Mouse (Mus musculus) MEL (cell line): Measurements from ENCODE around the gene Abhd11. TPM values are rescaled to one million over a fixed set of nuclear protein-coding genes. Genes with fewer than 3 reads are reported as not detected.

Experiments
- DNase-seq: peaks from one replicate; pipeline ENCODE4 v3.0.0; 2011; ENCODE audit warnings: low read depth, low spot score
- H3K27ac ChIP-seq: 2 replicates; pipeline ENCODE4 v1.5.1; 2012; ENCODE audit warnings: low read depth, mild to moderate bottlenecking, control low read depth, low read length, moderate library complexity; ENCODE audit not compliant: control insufficient read depth
- H3K27me3 ChIP-seq, 2 experiments: fragments of 150-350 bp in 1 of 2; sonication (generic) in 1 of 2; 2 replicates each; pipeline ENCODE4 v1.6.1; 2012; ENCODE audit warnings: low read length in 2 of 2, mild to moderate bottlenecking in 2 of 2, improper control_type of control experiment in 1 of 2, moderate library complexity in 1 of 2; ENCODE audit not compliant: insufficient read depth in 2 of 2, control insufficient read depth in 1 of 2
- H3K36me3 ChIP-seq, 2 experiments: 2 replicates each; pipeline ENCODE4 v1.6.1; 2012 to 2014; ENCODE audit warnings: low read length in 2 of 2, improper control_type of control experiment in 1 of 2, inconsistent platforms in 1 of 2, mild to moderate bottlenecking in 1 of 2; ENCODE audit not compliant: insufficient read depth in 2 of 2, control insufficient read depth in 1 of 2
- H3K4me1 ChIP-seq, 2 experiments: fragments of 150-350 bp in 1 of 2; sonication (generic) in 1 of 2; 2 replicates each; pipeline ENCODE4 v1.6.1; 2012; ENCODE audit warnings: low read length in 2 of 2, improper control_type of control experiment in 1 of 2, mild to moderate bottlenecking in 1 of 2; ENCODE audit not compliant: insufficient read depth in 2 of 2, control insufficient read depth in 1 of 2
- H3K4me3 ChIP-seq, 2 experiments: fragments of 150-350 bp in 1 of 2; sonication (generic) in 1 of 2; 2 replicates each; pipeline ENCODE4 v1.5.1; 2012; ENCODE audit warnings: low read depth in 2 of 2, low read length in 2 of 2, mild to moderate bottlenecking in 2 of 2, moderate library complexity in 2 of 2, control low read depth in 1 of 2, improper control_type of control experiment in 1 of 2; ENCODE audit not compliant: control insufficient read depth in 1 of 2, insufficient read depth in 1 of 2
- H3K79me2 ChIP-seq: 2 replicates; pipeline ENCODE4 v1.6.1; 2012; ENCODE audit warnings: mild to moderate bottlenecking, low read length, moderate library complexity; ENCODE audit not compliant: control insufficient read depth, poor library complexity, insufficient read depth
- H3K9ac ChIP-seq: 2 replicates; pipeline ENCODE4 v1.6.1; 2012; ENCODE audit warnings: low read depth, mild to moderate bottlenecking, control low read depth, low read length, moderate library complexity; ENCODE audit not compliant: control insufficient read depth, poor library complexity, severe bottlenecking
- H3K9me3 ChIP-seq: fragments of 150-350 bp; sonication (generic); replicated peaks from 2 replicates; pipeline ENCODE4 v1.6.1; 2012; ENCODE audit warnings: mild to moderate bottlenecking, low read length, improper control_type of control experiment, moderate library complexity; ENCODE audit not compliant: insufficient read depth
- BHLHE40 ChIP-seq: IDR thresholded peaks from 2 replicates; pipeline ENCODE4 v1.6.1; 2012; ENCODE audit warnings: low read depth, mild to moderate bottlenecking, inconsistent platforms, low read length, improper control_type of control experiment, borderline replicate concordance
- CHD1 ChIP-seq: IDR thresholded peaks from 2 replicates; pipeline ENCODE4 v1.6.1; 2012; ENCODE audit warnings: low read depth, mild to moderate bottlenecking, inconsistent platforms, low read length, improper control_type of control experiment
- CHD2 ChIP-seq: IDR thresholded peaks from 2 replicates; pipeline ENCODE4 v1.6.1; 2011; ENCODE audit warnings: low read length, improper control_type of control experiment
- CTCF ChIP-seq, 3 experiments: IDR thresholded peaks in 2 of 3; conservative IDR thresholded peaks in 1 of 3; 2 replicates each; pipeline ENCODE4 v1.5.1; 2011 to 2012; ENCODE audit warnings: low read length in 3 of 3, low read depth in 2 of 3, mild to moderate bottlenecking in 2 of 3, improper control_type of control experiment in 1 of 3, inconsistent platforms in 1 of 3, mixed read lengths in 1 of 3, moderate library complexity in 1 of 3; ENCODE audit not compliant: control insufficient read depth in 1 of 3, insufficient read depth in 1 of 3, poor library complexity in 1 of 3, severe bottlenecking in 1 of 3
- EP300 ChIP-seq, 2 experiments: IDR thresholded peaks; 2 replicates each; pipeline ENCODE4 v1.6.1; 2011; ENCODE audit warnings: improper control_type of control experiment in 2 of 2, low read length in 2 of 2, low read depth in 1 of 2, mild to moderate bottlenecking in 1 of 2
- GABPA ChIP-seq: IDR thresholded peaks from 2 replicates; pipeline ENCODE4 v1.6.1; 2012; ENCODE audit warnings: low read depth, mild to moderate bottlenecking, inconsistent platforms, low read length, improper control_type of control experiment, moderate library complexity
- GATA1 ChIP-seq: IDR thresholded peaks from 2 replicates; pipeline ENCODE4 v1.6.1; 2011; ENCODE audit warnings: low read depth, low read length, improper control_type of control experiment
- HCFC1 ChIP-seq: IDR thresholded peaks from 2 replicates; pipeline ENCODE4 v1.6.1; 2012; ENCODE audit warnings: low read depth, mild to moderate bottlenecking, inconsistent platforms, low read length, improper control_type of control experiment, moderate library complexity
- JUND ChIP-seq: IDR thresholded peaks from 2 replicates; pipeline ENCODE4 v1.6.1; 2011; ENCODE audit warnings: low read depth, mild to moderate bottlenecking, improper control_type of control experiment, low read length
- MAFK ChIP-seq: IDR thresholded peaks from 2 replicates; pipeline ENCODE4 v1.6.1; 2011; ENCODE audit warnings: low read depth, mild to moderate bottlenecking, low read length, improper control_type of control experiment, borderline replicate concordance
- MAX ChIP-seq: IDR thresholded peaks from 2 replicates; pipeline ENCODE4 v1.6.1; 2011; ENCODE audit warnings: low read length, improper control_type of control experiment
- MAZ ChIP-seq: IDR thresholded peaks from 2 replicates; pipeline ENCODE4 v1.6.1; 2012; ENCODE audit warnings: low read depth, mild to moderate bottlenecking, inconsistent platforms, low read length, improper control_type of control experiment
- MEF2A ChIP-seq: IDR thresholded peaks from 2 replicates; pipeline ENCODE4 v1.6.1; 2014; ENCODE audit warnings: low read depth, mild to moderate bottlenecking, inconsistent platforms, low read length, improper control_type of control experiment; ENCODE audit not compliant: poor library complexity, insufficient replicate concordance, severe bottlenecking; ENCODE audit errors: extremely low read depth
- MXI1 ChIP-seq: IDR thresholded peaks from 2 replicates; pipeline ENCODE4 v1.6.1; 2011; ENCODE audit warnings: mild to moderate bottlenecking, low read depth, low read length, improper control_type of control experiment
- MYB ChIP-seq: IDR thresholded peaks from 2 replicates; pipeline ENCODE4 v1.6.1; 2011; ENCODE audit warnings: mild to moderate bottlenecking, low read depth, low read length, improper control_type of control experiment
- MYC ChIP-seq: IDR thresholded peaks from 2 replicates; pipeline ENCODE4 v1.6.1; 2011; ENCODE audit warnings: low read depth, mild to moderate bottlenecking, low read length, improper control_type of control experiment, moderate library complexity
- NRF1 ChIP-seq: IDR thresholded peaks from 2 replicates; pipeline ENCODE4 v1.6.1; 2014; ENCODE audit warnings: low read depth, mild to moderate bottlenecking, inconsistent platforms, low read length, improper control_type of control experiment, moderate library complexity; ENCODE audit not compliant: poor library complexity, insufficient read depth, severe bottlenecking
- POLR2A ChIP-seq, 2 experiments: IDR thresholded peaks; 2 replicates each; pipeline ENCODE4 v1.6.1; 2011 to 2012; ENCODE audit warnings: low read length in 2 of 2, mild to moderate bottlenecking in 2 of 2, control low read depth in 1 of 2, improper control_type of control experiment in 1 of 2, low read depth in 1 of 2, moderate library complexity in 1 of 2; ENCODE audit not compliant: control insufficient read depth in 1 of 2, insufficient read depth in 1 of 2, poor library complexity in 1 of 2
- POLR2AphosphoS2 ChIP-seq: IDR thresholded peaks from 2 replicates; pipeline ENCODE4 v1.6.1; 2011; ENCODE audit warnings: low read length, improper control_type of control experiment
- RAD21 ChIP-seq: IDR thresholded peaks from 2 replicates; pipeline ENCODE4 v1.6.1; 2011; ENCODE audit warnings: mild to moderate bottlenecking, low read depth, low read length, improper control_type of control experiment
- RCOR1 ChIP-seq: IDR thresholded peaks from 2 replicates; pipeline ENCODE4 v1.6.1; 2012; ENCODE audit warnings: low read depth, mild to moderate bottlenecking, inconsistent platforms, low read length, improper control_type of control experiment
- SIN3A ChIP-seq: IDR thresholded peaks from 2 replicates; pipeline ENCODE4 v1.6.1; 2012; ENCODE audit warnings: low read length, improper control_type of control experiment, inconsistent platforms
- TAL1 ChIP-seq: IDR thresholded peaks from 2 replicates; pipeline ENCODE4 v1.6.1; 2012; ENCODE audit warnings: mild to moderate bottlenecking, inconsistent platforms, low read length, moderate library complexity, mixed read lengths
- TCF12 ChIP-seq: IDR thresholded peaks from 2 replicates; pipeline ENCODE4 v1.6.1; 2014; ENCODE audit warnings: low read depth, mild to moderate bottlenecking, inconsistent platforms, low read length, improper control_type of control experiment, moderate library complexity
- UBTF ChIP-seq: IDR thresholded peaks from 2 replicates; pipeline ENCODE4 v1.6.1; 2012; ENCODE audit warnings: low read depth, mild to moderate bottlenecking, inconsistent platforms, low read length, improper control_type of control experiment, moderate library complexity, borderline replicate concordance; ENCODE audit not compliant: insufficient read depth
- USF2 ChIP-seq, 2 experiments: IDR thresholded peaks; 2 replicates each; pipeline ENCODE4 v1.6.1; 2011 to 2012; ENCODE audit warnings: improper control_type of control experiment in 2 of 2, low read length in 2 of 2, borderline replicate concordance in 1 of 2, inconsistent platforms in 1 of 2, low read depth in 1 of 2, mild to moderate bottlenecking in 1 of 2; ENCODE audit not compliant: insufficient read depth in 1 of 2
- ZC3H11A ChIP-seq: IDR thresholded peaks from 2 replicates; pipeline ENCODE4 v1.6.1; 2012; ENCODE audit warnings: low read depth, mild to moderate bottlenecking, inconsistent platforms, low read length, improper control_type of control experiment
- ZKSCAN1 ChIP-seq: IDR thresholded peaks from 2 replicates; pipeline ENCODE4 v1.6.1; 2012; ENCODE audit warnings: low read depth, mild to moderate bottlenecking, inconsistent platforms, low read length, improper control_type of control experiment, moderate library complexity
- ZMIZ1 ChIP-seq: IDR thresholded peaks from 2 replicates; pipeline ENCODE4 v1.6.1; 2012; ENCODE audit warnings: low read depth, mild to moderate bottlenecking, inconsistent platforms, low read length, improper control_type of control experiment, moderate library complexity
- ZNF384 ChIP-seq: IDR thresholded peaks from 2 replicates; pipeline ENCODE4 v1.6.1; 2012; ENCODE audit warnings: low read depth, mild to moderate bottlenecking, inconsistent platforms, low read length, improper control_type of control experiment
- polyA plus RNA-seq, 2 experiments: library from polyadenylated mRNA; stranded (reverse) in 1 of 2; unstranded in 1 of 2; fragments of >175 nt in 1 of 2; fragments of >200 nt in 1 of 2; gene quantifications; 2 replicates each; pipeline versions ENCODE4 v1.2.1 to v1.2.4; 2012; ENCODE audit warnings: low replicate concordance in 2 of 2, low read depth in 1 of 2; ENCODE audit not compliant: insufficient read length in 2 of 2, insufficient read depth in 1 of 2, missing spikeins in 1 of 2
- total RNA-seq: library from RNA; depleted of rRNA; stranded (reverse); fragments of 300-350 nt; gene quantifications from 2 replicates; pipeline ENCODE4 v1.2.3, GENCODE M21; 2012

Gene Abhd11
- total and polyA plus RNA-seq, 3 experiments: 51.7 to 55.9 TPM; not detected in 1

DNA sequence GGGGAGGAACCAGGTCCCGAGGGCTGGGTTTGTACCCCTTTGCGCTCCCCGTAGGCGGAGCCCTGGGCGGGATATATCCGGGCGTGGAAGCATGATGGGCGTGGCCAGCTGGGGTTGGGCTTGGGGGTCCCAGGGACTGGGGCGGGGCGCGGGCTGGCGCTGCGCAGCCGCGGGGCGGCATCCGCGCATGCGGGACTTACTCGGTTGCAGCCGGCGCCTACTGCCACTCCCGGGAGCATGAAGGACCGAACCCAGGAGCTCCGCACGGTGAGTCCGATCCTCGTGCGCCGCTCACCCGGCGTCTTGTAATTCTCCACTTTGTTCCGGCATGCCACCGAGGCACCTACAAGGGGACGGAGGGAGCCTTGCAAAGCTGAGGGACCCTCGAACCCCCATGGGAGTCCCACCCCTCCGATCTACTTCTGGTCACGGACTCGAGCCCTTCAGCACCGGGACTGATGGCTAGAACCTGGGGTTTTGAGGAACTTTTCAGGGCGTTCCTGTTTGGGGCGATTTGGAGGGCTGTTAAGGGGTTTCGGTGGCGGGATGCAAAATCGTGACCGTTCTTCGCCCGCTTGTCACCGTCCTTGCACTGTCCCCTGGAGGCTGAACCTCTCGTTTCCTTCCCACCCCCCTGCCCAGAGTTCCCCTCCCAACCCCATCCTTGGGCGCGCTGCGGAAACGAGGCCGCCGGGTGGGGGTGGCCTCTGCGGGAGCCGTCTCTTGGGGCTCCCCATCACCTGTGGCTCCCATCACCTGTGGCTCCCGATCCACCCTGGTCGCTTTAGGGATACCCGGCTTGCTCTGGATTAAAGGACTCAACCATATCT lies 14.6 kb downstream of the Abhd11 start, which contains the start of gene Stx1a (continued):
- TF ChIP-seq NRF1 (peak; percentile 94; the same call in 1 of the 2 replicates), EP300 (IDR thresholded peaks at IDR 0.05; ENCODE audit: low read depth in 1 of 2, low read length in 2 of 2) (no peak)

- no peaks in the 10 kb centered on the region for H3K27me3 ChIP-seq
- peak; percentile 74 for DNase-seq
Measured at GRCm38 (mm10) chr5:135024665-135025224, 15.8 kb downstream of the Abhd11 start.

More at GRCm38 (mm10) chr5:135024665-135025224, 15.8 kb downstream of the Abhd11 start:
- Histone ChIP-seq H3K9ac (no peak overlapping the region), H3K36me3 (peaks cover 0 to 22% of the 10 kb centered on the region in 2 experiments; a peak in 2 of 4 replicates), H3K9me3 (no peaks in the 10 kb centered on the region), H3K4me1 (peaks cover 12 to 36% of the 10 kb centered on the region in 2 experiments), H3K79me2 (peaks cover 2% of the 10 kb centered on the region; the same call in 1 of the 2 replicates), H3K27ac (no peak overlapping the region; the same call in 1 of the 2 replicates), H3K4me3 (no peak overlapping the region)
- TF ChIP-seq ZC3H11A (no peak), CTCF (IDR thresholded peaks at IDR 0.05 in 2 of 3, conservative IDR thresholded peaks at IDR 0.05 in 1 of 3; ENCODE audit: control insufficient read depth in 1 of 3, insufficient read depth in 1 of 3, low read depth in 2 of 3, low read length in 3 of 3, poor library complexity in 1 of 3, severe bottlenecking in 1 of 3) (no peak), MAX (peak; percentile 61), MEF2A (no peak), CHD2 (no peak), NRF1 (no peak), ZMIZ1 (no peak), BHLHE40 (peak; percentile 33; the same call in 1 of the 2 replicates), ZNF384 (peak; percentile 82), EP300 (IDR thresholded peaks at IDR 0.05; ENCODE audit: low read depth in 1 of 2, low read length in 2 of 2) (peak; percentile 16 to 24; a peak in 2 of 4 replicates), GATA1 (no peak; the same call in 1 of the 2 replicates), MXI1 (no peak), UBTF (no peak), USF2 (IDR thresholded peaks at IDR 0.05; ENCODE audit: borderline replicate concordance in 1 of 2, insufficient read depth in 1 of 2, low read depth in 1 of 2, low read length in 2 of 2) (no peak), MYC (0 out of 2 replicates have a peak, but pooled peaks have one; percentile 39), RAD21 (no peak), POLR2A (IDR thresholded peaks at IDR 0.05; ENCODE audit: control insufficient read depth in 1 of 2, insufficient read depth in 1 of 2, low read depth in 1 of 2, low read length in 2 of 2, poor library complexity in 1 of 2) (no peak), JUND (no peak), ZKSCAN1 (peak; percentile 51; the same call in 1 of the 2 replicates), RCOR1 (peak; percentile 44; the same call in 1 of the 2 replicates), SIN3A (peak; percentile 46), CHD1 (no peak), TAL1 (peak; percentile 78), MYB (0 out of 2 replicates have a peak, but pooled peaks have one; percentile 16), POLR2AphosphoS2 (no peak), HCFC1 (no peak), TCF12 (0 out of 2 replicates have a peak, but pooled peaks have one; percentile 16), MAFK (no peak), MAZ (no peak), GABPA (no peak)
